Mouse (Mus musculus) forebrain, embryonic 10.5 days (tissue): ENCODE data around the gene Upk3b. TPM values are rescaled to one million over a fixed set of nuclear protein-coding genes. Genes with fewer than 3 reads are reported as not detected.

Experiments used
- DNase-seq: peaks from one replicate; pipeline ENCODE4 v3.0.0-alpha.2; 2017; ENCODE audit warnings: low spot score; ENCODE audit errors: extremely low spot score
- H3K27ac ChIP-seq: fragments of 300-500 bp; sonication (generic); 2 replicates; pipeline ENCODE4 v1.5.1; 2016; ENCODE audit warnings: mild to moderate bottlenecking
- H3K27me3 ChIP-seq: fragments of 300-500 bp; sonication (generic); 2 replicates; pipeline ENCODE4 v1.6.1; 2016; ENCODE audit warnings: mild to moderate bottlenecking; ENCODE audit not compliant: poor library complexity, severe bottlenecking
- H3K36me3 ChIP-seq: fragments of 300-500 bp; sonication (generic); replicated peaks from 2 replicates; pipeline ENCODE4 v1.6.1; 2016; ENCODE audit warnings: mild to moderate bottlenecking, moderate library complexity
- H3K4me1 ChIP-seq: fragments of 300-500 bp; sonication (generic); 2 replicates; pipeline ENCODE4 v1.6.1; 2016
- H3K4me3 ChIP-seq: fragments of 300-500 bp; sonication (generic); 2 replicates; pipeline ENCODE4 v1.5.1; 2016; ENCODE audit warnings: mild to moderate bottlenecking, moderate library complexity
- H3K9me3 ChIP-seq: fragments of 300-500 bp; sonication (generic); 2 replicates; pipeline ENCODE4 v1.6.1; 2016; ENCODE audit warnings: mild to moderate bottlenecking, moderate library complexity
- WGBS: fragments of 180-500 bp; shearing (Covaris S2); methylation state at CpG from one replicate; pipeline ENCODE4 v1.1.7; 2016; 5-methylcytosine and 5-hydroxymethylcytosine counted together
- polyA plus RNA-seq: library from polyadenylated mRNA; unstranded; fragments of >200 nt; fragmentation: Nextera tagmentation; extraction: Ambion mirVana; gene quantifications from 2 replicates; pipeline ENCODE4 v1.2.1, GENCODE M21; 2016

Gene Upk3b
- polyA plus RNA-seq = 0.09 TPM in 1 of 2 replicates, not detected in the other

- no peaks in the 10 kb centered on the region for H3K36me3 ChIP-seq
- WGBS = 85% methylated on average over 17 of the region's 17 CpGs
- H3K4me1 ChIP-seq = peaks cover 15% of the 10 kb centered on the region
- no peak for DNase-seq
- H3K4me3 ChIP-seq = no peak within 1 kb of the TSS
- no peaks in the 10 kb centered on the region for H3K9me3 ChIP-seq
- H3K27ac ChIP-seq = 0 out of 2 replicates have a peak within 1 kb of the TSS, but pooled peaks have one; percentile 2
- no peaks in the 10 kb centered on the region for H3K27me3 ChIP-seq
Measured at GRCm38 (mm10) chr5:136038258-136039214, at the start of gene Upk3b. Upk3b (plus strand) TSS chr5:136038496.

- Histone ChIP-seq H3K27ac (no peak overlapping the region), H3K9me3 (no peaks in the 10 kb centered on the region), H3K4me1 (peaks cover 6% of the 10 kb centered on the region), H3K27me3 (no peaks in the 10 kb centered on the region), H3K36me3 (no peaks in the 10 kb centered on the region), H3K4me3 (no peak overlapping the region)
- WGBS = 77% methylated on average over 5 of the region's 5 CpGs
- no peak for DNase-seq
Measured at GRCm38 (mm10) chr5:135990601-135991000, 47.7 kb upstream of the Upk3b start.

- Histone ChIP-seq H3K27ac (no peak overlapping the region), H3K36me3 (peaks cover 23% of the 10 kb centered on the region), H3K9me3 (no peaks in the 10 kb centered on the region), H3K4me1 (peaks cover 14% of the 10 kb centered on the region), H3K4me3 (no peak overlapping the region), H3K27me3 (no peaks in the 10 kb centered on the region)
- DNase-seq = no peak
- 78% methylated on average over 5 of the region's 5 CpGs for WGBS
Measured at GRCm38 (mm10) chr5:135993381-135993965, 44.8 kb upstream of the Upk3b start.

- no peak for DNase-seq
- Histone ChIP-seq H3K9me3 (peaks cover 3% of the 10 kb centered on the region; the same call in 1 of the 2 replicates), H3K36me3 (peaks cover 31% of the 10 kb centered on the region), H3K27me3 (no peaks in the 10 kb centered on the region), H3K27ac (peak overlapping the region; percentile 92; the same call in 1 of the 2 replicates), H3K4me3 (peak overlapping the region; percentile 82), H3K4me1 (peaks cover 14% of the 10 kb centered on the region)
- WGBS = 67% methylated on average over 8 of the region's 8 CpGs
Measured at GRCm38 (mm10) chr5:135994335-135994724, 44.0 kb upstream of the Upk3b start.

- peak within 1 kb of the TSS; percentile 82 for H3K4me3 ChIP-seq
- H3K27ac ChIP-seq = peak within 1 kb of the TSS; percentile 92
- DNase-seq = peak; percentile 86
- no peaks in the 10 kb centered on the region for H3K27me3 ChIP-seq
- peaks cover 38% of the 10 kb centered on the region for H3K36me3 ChIP-seq
- 1% methylated on average over 47 of the region's 47 CpGs for WGBS
- H3K4me1 ChIP-seq = peaks cover 14% of the 10 kb centered on the region
- peaks cover 3% of the 10 kb centered on the region; the same call in 1 of the 2 replicates for H3K9me3 ChIP-seq
Measured at GRCm38 (mm10) chr5:135994725-135995687, 43.3 kb upstream of the Upk3b start, which contains the start of gene Dtx2. Dtx2 (plus strand) TSS chr5:135994800.

- Histone ChIP-seq H3K9me3 (peaks cover 3% of the 10 kb centered on the region; the same call in 1 of the 2 replicates), H3K27me3 (no peaks in the 10 kb centered on the region), H3K27ac (no peak overlapping the region), H3K4me3 (no peak overlapping the region), H3K36me3 (peaks cover 49% of the 10 kb centered on the region), H3K4me1 (peaks cover 14% of the 10 kb centered on the region)
- 93% methylated on average over 8 of the region's 8 CpGs for WGBS
- no peak for DNase-seq
Measured at GRCm38 (mm10) chr5:135996162-135996561, 42.1 kb upstream of the Upk3b start.

- Histone ChIP-seq H3K36me3 (peaks cover 70% of the 10 kb centered on the region), H3K27ac (no peak overlapping the region), H3K9me3 (peaks cover 6% of the 10 kb centered on the region; the same call in 1 of the 2 replicates), H3K4me3 (no peak overlapping the region), H3K27me3 (no peaks in the 10 kb centered on the region), H3K4me1 (peaks cover 19% of the 10 kb centered on the region)
- 94% methylated on average over 6 of the region's 6 CpGs for WGBS
- DNase-seq = no peak
Measured at GRCm38 (mm10) chr5:136001222-136001621, 37.1 kb upstream of the Upk3b start.

GRCm38 (mm10) chr5:136002325-136002724 is 36.0 kb upstream of the Upk3b start:
- H3K4me3 ChIP-seq = no peak overlapping the region
- WGBS = 70% methylated on average over 2 of the region's 2 CpGs
- H3K4me1 ChIP-seq = peaks cover 17% of the 10 kb centered on the region
- no peak for DNase-seq
- peaks cover 6% of the 10 kb centered on the region; the same call in 1 of the 2 replicates for H3K9me3 ChIP-seq
- H3K36me3 ChIP-seq = peaks cover 59% of the 10 kb centered on the region
- peak overlapping the region; percentile 35; the same call in 1 of the 2 replicates for H3K27ac ChIP-seq
- no peaks in the 10 kb centered on the region for H3K27me3 ChIP-seq

GRCm38 (mm10) chr5:136002751-136003151 is 35.5 kb upstream of the Upk3b start:
- Histone ChIP-seq H3K27me3 (no peaks in the 10 kb centered on the region), H3K9me3 (peaks cover 6% of the 10 kb centered on the region; the same call in 1 of the 2 replicates), H3K36me3 (peaks cover 55% of the 10 kb centered on the region), H3K27ac (no peak overlapping the region), H3K4me3 (no peak overlapping the region), H3K4me1 (peaks cover 17% of the 10 kb centered on the region)
- 34% methylated on average over 3 of the region's 3 CpGs for WGBS
- no peak for DNase-seq

- H3K27me3 ChIP-seq = no peaks in the 10 kb centered on the region
- 89% methylated on average over 4 of the region's 4 CpGs for WGBS
- H3K4me1 ChIP-seq = peaks cover 17% of the 10 kb centered on the region
- H3K4me3 ChIP-seq = no peak overlapping the region
- no peak for DNase-seq
- no peak overlapping the region for H3K27ac ChIP-seq
- peaks cover 44% of the 10 kb centered on the region for H3K36me3 ChIP-seq
- H3K9me3 ChIP-seq = peaks cover 3% of the 10 kb centered on the region; the same call in 1 of the 2 replicates
Measured at GRCm38 (mm10) chr5:136004537-136004936, 33.8 kb upstream of the Upk3b start.

GRCm38 (mm10) chr5:136007745-136008144 is 30.6 kb upstream of the Upk3b start:
- H3K27me3 ChIP-seq = no peaks in the 10 kb centered on the region
- H3K9me3 ChIP-seq = no peaks in the 10 kb centered on the region
- 86% methylated on average over 7 of the region's 7 CpGs for WGBS
- H3K4me3 ChIP-seq = no peak overlapping the region
- no peak overlapping the region for H3K27ac ChIP-seq
- no peak for DNase-seq
- H3K36me3 ChIP-seq = peaks cover 43% of the 10 kb centered on the region
- H3K4me1 ChIP-seq = peaks cover 9% of the 10 kb centered on the region

- Histone ChIP-seq H3K4me3 (no peak overlapping the region), H3K4me1 (0 out of 2 replicates have a peak, but pooled peaks cover 2% of the 10 kb centered on the region), H3K27me3 (no peaks in the 10 kb centered on the region), H3K27ac (no peak overlapping the region), H3K9me3 (no peaks in the 10 kb centered on the region), H3K36me3 (peaks cover 68% of the 10 kb centered on the region)
- 84% methylated on average over 10 of the region's 10 CpGs for WGBS
- no peak for DNase-seq
Measured at GRCm38 (mm10) chr5:136014877-136015276, 23.4 kb upstream of the Upk3b start.
